Mouse (Mus musculus) hematopoietic multipotent progenitor cell, adult 10-12 weeks (in vitro differentiated cells): ENCODE data around the gene Zim1. TPM values are rescaled to one million over a fixed set of nuclear protein-coding genes. Genes with fewer than 3 reads are reported as not detected.

ENCODE experiments used
- polyA plus RNA-seq: library from polyadenylated mRNA; stranded (reverse); fragments of >175 nt; gene quantifications from 2 replicates; pipeline ENCODE4 v1.2.3, GENCODE M21; 2012; ENCODE audit warnings: low replicate concordance

The Zim1 gene
- not detected in 2 replicates for polyA plus RNA-seq

GRCm38 (mm10) chr7:6696241-6697045, at the start of gene Zim1:
Zim1 (minus strand) TSS chr7:6696450.

GRCm38 (mm10) chr7:6730241-6730640, 34.0 kb upstream of the Zim1 start, which contains the start of the genes Peg3 and Usp29:
Peg3 (minus strand) TSS chr7:6730431.
Usp29 (plus strand) TSS chr7:6730578.

Other genes starting within 250 kb of the Zim1 start
- gene Olfr1336, start 240.3 kb downstream of the Zim1 start, polyA plus RNA-seq, result not detected in 2 replicates
- gene Olfr1346, start 229.3 kb downstream of the Zim1 start, polyA plus RNA-seq, result not detected in 2 replicates
- not detected in 2 replicates for gene Olfr5, start 209.5 kb downstream of the Zim1 start, polyA plus RNA-seq
- gene Olfr1347, start 196.7 kb downstream of the Zim1 start, polyA plus RNA-seq, result not detected in 2 replicates
- not detected in 2 replicates for gene Olfr1348, start 187.7 kb downstream of the Zim1 start, polyA plus RNA-seq
- gene Olfr1349, start 173.5 kb downstream of the Zim1 start, polyA plus RNA-seq, result not detected in 2 replicates
- gene Olfr1350, start 131.6 kb downstream of the Zim1 start, polyA plus RNA-seq, result not detected in 2 replicates
- 0.05 and 0.06 TPM in 2 replicates for gene Peg3, start 34.0 kb upstream of the Zim1 start, polyA plus RNA-seq
- gene Usp29, start 34.1 kb upstream of the Zim1 start, polyA plus RNA-seq, result not detected in 2 replicates